In the genomic region with DNA sequence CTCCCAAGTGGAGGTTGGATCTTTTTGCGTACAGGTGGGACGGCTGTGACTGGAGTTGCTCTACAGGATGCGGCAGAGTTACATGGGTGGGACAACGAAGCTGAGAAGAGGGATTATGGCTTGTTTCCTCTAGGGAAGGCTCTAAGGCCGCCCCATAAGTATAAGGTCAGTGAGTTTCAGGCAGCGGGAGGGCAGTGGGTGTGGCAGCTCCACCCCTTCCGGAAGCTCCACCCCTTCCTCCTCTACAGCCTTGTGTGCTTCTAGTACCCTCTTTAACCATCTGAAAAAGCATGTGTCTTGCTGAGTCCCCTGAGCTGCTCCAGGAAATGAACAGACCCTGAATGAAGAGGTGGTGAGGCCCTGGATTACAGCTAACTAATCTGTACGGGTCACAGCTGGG, we compare ENCODE assay signal across 8 mouse cellular contexts.
DNase-seq lines count a peak whose midpoint lies in the region; ATAC-seq and TF ChIP-seq lines count a peak whose summit lies in the region.

No protein-coding gene starts in this region.

- WGBS in cerebellum, adult 2 months: 72% methylated on average over 8 of the region's 8 CpGs
- 21% methylated on average over 8 of the region's 8 CpGs for WGBS in embryonic facial prominence, embryonic 15.5 days
- WGBS in hindbrain, embryonic 15.5 days: 13% methylated on average over 8 of the region's 8 CpGs

- H3K27ac ChIP-seq in cerebellum, adult 2 months (ENCODE audit: insufficient read depth, low read length): peak overlapping the region; percentile 31; the same call in 1 of the 2 replicates
- no peak overlapping the region; the same call in 1 of the 2 replicates for H3K27ac ChIP-seq in embryonic facial prominence, embryonic 15.5 days (replicated peaks)
- H3K27ac ChIP-seq in hindbrain, embryonic 15.5 days (replicated peaks): peak overlapping the region; percentile 75

- H3K4me1 ChIP-seq in cerebellum, adult 2 months (ENCODE audit: control insufficient read depth, insufficient read depth, low read length): peaks cover 23% of the 10 kb centered on the region
- H3K4me1 ChIP-seq in embryonic facial prominence, embryonic 15.5 days: peaks cover 20% of the 10 kb centered on the region
- peaks cover 36% of the 10 kb centered on the region for H3K4me1 ChIP-seq in hindbrain, embryonic 15.5 days (replicated peaks)

- no peaks in the 10 kb centered on the region for H3K27me3 ChIP-seq in cerebellum, adult 2 months (ENCODE audit: control insufficient read depth, insufficient read depth, low read length)
- no peaks in the 10 kb centered on the region for H3K27me3 ChIP-seq in embryonic facial prominence, embryonic 15.5 days
- H3K27me3 ChIP-seq in hindbrain, embryonic 15.5 days: no peaks in the 10 kb centered on the region

- 0 out of 2 replicates have a peak overlapping the region, but pooled peaks have one; percentile 1 for H3K4me2 ChIP-seq in embryonic facial prominence, embryonic 15.5 days (replicated peaks)
- H3K4me2 ChIP-seq in hindbrain, embryonic 15.5 days: 0 out of 2 replicates have a peak overlapping the region, but pooled peaks have one; percentile 10

- no peak overlapping the region for H3K4me3 ChIP-seq in cerebellum, adult 2 months (replicated peaks; ENCODE audit: insufficient read depth, low read depth, low read length)
- H3K4me3 ChIP-seq in embryonic facial prominence, embryonic 15.5 days (replicated peaks): no peak overlapping the region
- H3K4me3 ChIP-seq in hindbrain, embryonic 15.5 days: no peak overlapping the region

- ATAC-seq in embryonic facial prominence, embryonic 15.5 days (ENCODE audit: insufficient number of reproducible peaks, low FRiP score, low TSS enrichment, low read depth): no peak
- ATAC-seq in hindbrain, embryonic 15.5 days (ENCODE audit: low FRiP score, low read depth): no peak

- no peak overlapping the region for H3K9ac ChIP-seq in embryonic facial prominence, embryonic 15.5 days
- no peak overlapping the region for H3K9ac ChIP-seq in hindbrain, embryonic 15.5 days

- no peak for TF ChIP-seq POLR2A in cerebellum, adult 2 months (IDR thresholded peaks at IDR 0.05; ENCODE audit: borderline replicate concordance, insufficient read depth, low read length)

- no peak for TF ChIP-seq CTCF in cerebellum, adult 2 months (IDR thresholded peaks at IDR 0.05; ENCODE audit: borderline replicate concordance, insufficient read depth, low read depth, low read length)

- no peaks in the 10 kb centered on the region for H3K36me3 ChIP-seq in embryonic facial prominence, embryonic 15.5 days
- no peaks in the 10 kb centered on the region for H3K36me3 ChIP-seq in hindbrain, embryonic 15.5 days

- no peak for DNase-seq in cerebellum, adult 2 months
- DNase-seq in cerebellum, postnatal 14 days: no peak
- peak; percentile 79 for DNase-seq in lung, postnatal 36 days
- peak; percentile 74 to 76 for DNase-seq in spleen, postnatal 36 days (ENCODE audit: low spot score in 2 of 2)
- no peak for DNase-seq in left cerebral cortex, adult 18-20 months (ENCODE audit: low spot score in 2 of 2)
- DNase-seq in testis, postnatal 10 days (ENCODE audit: low spot score): no peak

- H3K9me3 ChIP-seq in embryonic facial prominence, embryonic 15.5 days (replicated peaks): no peaks in the 10 kb centered on the region
- no peaks in the 10 kb centered on the region for H3K9me3 ChIP-seq in hindbrain, embryonic 15.5 days

Comparison
In these comparisons a context has a peak if more than half of its experiments do, and no peak if none do; other contexts are left out.
1. DNase-seq: peak in lung, postnatal 36 days (single experiment) and spleen, postnatal 36 days (2 of 2); none in cerebellum, adult 2 months (0 of 2), cerebellum, postnatal 14 days (0 of 2), left cerebral cortex, adult 18-20 months (0 of 2) and testis, postnatal 10 days (single experiment).